Mouse (Mus musculus) cerebellum, postnatal 36 days (tissue): ENCODE data around the gene Atp8a1.

Source experiments
- DNase-seq, 2 experiments: peaks; one replicate each; pipeline ENCODE4 v3.0.0; 2021 to 2022; ENCODE audit warnings: mixed read lengths in 2 of 2

Gene Atp8a1

DNA sequence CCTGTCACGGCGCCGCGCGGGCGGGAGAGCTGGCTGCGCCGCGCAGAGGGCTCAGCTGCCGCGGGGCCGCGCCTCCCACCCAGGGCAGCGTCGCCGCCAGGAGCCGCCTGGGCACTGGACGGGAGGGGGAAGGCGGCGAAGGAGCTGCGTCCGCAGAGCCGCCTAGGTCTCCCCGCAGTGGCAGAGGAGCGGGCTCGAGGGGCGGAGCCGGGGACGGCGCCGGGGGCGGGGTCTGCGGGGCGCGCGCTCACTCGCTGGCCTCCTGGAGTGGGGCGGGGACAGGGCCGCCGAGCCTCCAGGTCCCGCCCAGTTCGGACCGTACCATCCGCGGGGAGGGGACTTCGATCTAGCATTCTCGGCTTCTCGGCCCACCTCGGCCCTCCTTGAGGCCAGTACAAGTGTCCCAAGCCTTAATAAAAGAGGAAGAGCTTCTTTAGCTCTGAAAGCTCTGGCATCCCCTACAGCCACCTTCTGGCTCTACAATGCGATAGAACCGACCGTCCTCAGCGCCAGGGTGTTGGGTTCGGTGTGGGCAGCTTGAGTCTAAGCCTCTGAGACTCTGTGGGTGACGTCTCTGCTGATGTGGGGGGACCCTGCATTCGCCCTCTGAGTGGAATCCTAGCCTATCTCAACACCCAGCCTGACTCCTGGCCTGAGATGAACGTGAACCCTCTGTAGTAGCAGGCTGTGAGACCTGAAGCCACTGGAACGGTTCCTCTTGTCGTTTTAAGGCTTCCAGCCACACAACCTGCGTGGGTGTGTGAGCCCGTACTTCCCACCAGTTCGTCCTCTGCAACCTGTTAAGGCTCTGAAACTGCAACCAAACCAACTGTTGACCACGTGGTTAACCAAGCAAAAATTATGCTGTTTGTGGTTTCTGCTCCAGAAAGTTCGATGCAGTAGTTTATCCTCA, at the start of gene Atp8a1:
Atp8a1 (minus strand) TSS at position 182 of the 913 bp plus-strand sequence.
- peak; percentile 99 to 100 for DNase-seq

DNA sequence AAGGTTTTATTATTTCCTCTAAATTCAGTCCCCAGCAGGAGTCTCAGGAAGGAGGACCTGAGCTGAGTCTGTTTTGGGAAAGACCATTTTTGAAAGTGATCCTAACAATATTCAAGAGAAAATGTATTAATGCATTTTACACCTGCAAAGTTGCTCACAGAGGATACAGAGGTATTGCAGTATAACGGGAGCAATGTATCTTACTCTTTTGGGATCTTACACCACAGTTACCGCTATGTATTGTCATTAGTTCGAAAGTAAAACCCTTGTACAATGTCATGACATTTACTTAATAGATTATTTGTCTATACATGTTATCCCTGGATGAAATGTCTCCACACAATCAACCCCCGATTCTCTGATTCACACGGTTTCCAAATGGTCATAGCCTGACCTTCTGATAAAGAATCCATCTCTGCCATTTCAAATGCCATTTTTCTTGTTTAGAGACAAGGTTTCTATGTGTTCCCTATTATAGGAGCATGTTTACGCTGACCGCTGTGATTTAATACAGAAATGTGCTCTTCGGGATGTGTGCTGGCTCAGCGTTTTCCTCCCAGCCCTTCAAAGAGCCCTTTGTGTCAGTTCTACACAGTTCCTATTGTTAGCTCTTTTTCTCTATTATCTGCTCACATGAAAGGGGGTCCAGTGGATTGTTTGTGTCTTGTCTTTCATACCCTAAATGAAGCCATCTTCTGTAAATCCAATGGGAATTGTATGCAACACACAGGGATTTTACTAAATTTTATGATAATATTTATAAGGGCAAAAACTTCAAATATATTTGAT, 37.4 kb upstream of the Atp8a1 start:
- DNase-seq = no peak

DNA sequence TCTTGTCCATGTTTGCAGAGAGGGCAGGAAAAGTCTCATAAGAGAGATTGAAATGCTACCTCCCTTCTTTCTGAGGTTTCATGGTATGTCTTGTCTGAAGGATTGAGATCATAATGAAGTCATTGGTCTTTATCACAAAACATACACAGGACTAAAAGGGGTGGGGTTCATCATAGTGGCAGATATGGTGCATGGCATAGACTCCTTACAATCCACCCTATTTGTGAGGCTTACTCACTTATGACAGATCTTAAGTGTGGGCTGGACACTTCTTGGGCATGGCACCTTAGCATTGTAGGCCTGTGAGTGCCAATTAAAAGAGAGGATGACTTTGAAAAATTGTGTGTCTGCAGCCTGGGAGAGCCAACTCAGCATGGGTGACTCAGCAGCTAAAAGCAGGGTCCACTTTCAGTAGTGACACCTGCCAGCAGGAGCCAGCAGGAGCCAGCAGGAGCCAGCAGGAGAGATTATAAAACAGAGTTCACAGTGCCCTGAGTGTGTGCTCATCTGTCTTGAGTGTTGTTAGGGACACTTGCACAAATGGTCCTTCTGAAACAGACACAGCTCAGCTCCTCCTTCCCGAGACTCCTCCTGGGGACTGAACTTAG, 36.4 kb upstream of the Atp8a1 start:
- DNase-seq = no peak

DNA sequence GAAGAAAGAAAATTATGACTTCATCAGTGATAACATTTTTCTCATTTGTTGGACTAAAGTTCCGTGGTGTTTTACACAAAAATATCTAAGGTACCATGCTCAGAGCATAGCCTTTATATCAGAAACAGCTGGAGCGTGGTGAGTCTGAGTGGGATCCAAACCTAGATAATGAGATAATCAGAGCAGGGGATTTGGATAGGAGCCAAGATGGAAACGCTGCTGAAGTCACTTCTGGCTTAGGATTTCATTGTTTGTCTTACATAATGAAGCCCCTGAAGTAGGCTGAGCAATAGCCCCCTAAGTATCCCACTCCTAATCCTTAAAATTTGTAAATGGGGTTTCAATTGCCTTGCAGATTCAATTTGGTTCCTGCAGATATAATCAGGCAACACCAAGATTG, 24.2 kb upstream of the Atp8a1 start:
- no peak for DNase-seq

GRCm38 (mm10) chr5:67866221-67866620, 19.0 kb upstream of the Atp8a1 start:
- DNase-seq = no peak

GRCm38 (mm10) chr5:67865670-67866069, 18.4 kb upstream of the Atp8a1 start:
- DNase-seq = no peak

- no peak for DNase-seq
These were observed 17.4 kb upstream of the Atp8a1 start for GRCm38 (mm10) chr5:67864508-67865060.

- no peak for DNase-seq
These were observed 16.7 kb upstream of the Atp8a1 start for GRCm38 (mm10) chr5:67863950-67864391.

DNA sequence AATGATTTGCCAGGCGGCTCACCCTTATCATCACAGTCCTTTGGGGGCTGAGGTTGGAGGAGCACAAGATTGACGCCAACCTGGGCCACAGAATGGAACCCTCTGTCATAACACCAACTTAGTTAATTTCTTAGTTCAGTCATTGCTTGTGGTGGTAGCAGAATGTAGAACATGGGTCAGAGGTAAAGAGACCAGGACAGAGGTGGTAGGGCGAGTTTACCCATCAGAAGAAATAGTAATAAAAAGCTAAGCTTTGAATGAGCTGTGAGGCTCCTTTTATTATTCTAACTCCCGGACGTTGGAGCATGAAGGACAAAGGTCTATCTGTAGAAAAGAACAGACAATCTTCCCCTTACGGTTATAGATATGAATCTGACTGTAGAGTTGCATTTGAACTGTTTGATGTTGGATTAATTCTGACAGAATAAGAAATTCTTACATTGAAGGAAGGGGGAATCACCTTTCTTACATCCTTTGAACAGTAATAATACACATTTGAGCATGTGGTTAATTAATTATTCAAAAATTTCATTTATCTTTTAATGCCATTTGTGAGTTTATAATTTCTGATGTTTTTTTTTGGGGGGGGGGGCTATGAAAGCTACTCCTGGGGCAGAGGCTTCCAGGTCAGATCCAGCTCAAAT, 7.9 kb upstream of the Atp8a1 start:
- no peak for DNase-seq

- no peak for DNase-seq
These were observed 5.6 kb upstream of the Atp8a1 start for GRCm38 (mm10) chr5:67852860-67853259.

DNA sequence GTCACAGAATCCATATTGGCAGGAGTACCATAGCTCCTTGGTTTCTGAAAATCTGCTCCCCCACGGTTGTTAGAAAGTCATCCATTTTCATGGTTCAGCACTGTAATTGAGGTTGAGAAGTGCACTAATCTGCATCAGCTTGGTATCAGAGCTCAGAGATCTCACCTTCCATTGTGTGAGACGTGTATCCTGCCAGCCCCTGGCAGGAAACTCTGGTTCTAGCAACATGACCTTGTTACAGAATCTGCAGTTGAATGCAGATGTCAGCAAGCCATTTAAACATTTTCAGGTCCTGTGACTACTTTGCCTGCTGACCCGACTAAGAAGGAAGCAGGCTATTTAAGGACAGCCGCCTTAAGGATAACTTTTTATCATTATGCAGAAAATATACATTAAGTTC, 2.2 kb upstream of the Atp8a1 start:
- DNase-seq = no peak

- DNase-seq = no peak
These were observed 1.3 kb upstream of the Atp8a1 start for GRCm38 (mm10) chr5:67848511-67849014.

DNA sequence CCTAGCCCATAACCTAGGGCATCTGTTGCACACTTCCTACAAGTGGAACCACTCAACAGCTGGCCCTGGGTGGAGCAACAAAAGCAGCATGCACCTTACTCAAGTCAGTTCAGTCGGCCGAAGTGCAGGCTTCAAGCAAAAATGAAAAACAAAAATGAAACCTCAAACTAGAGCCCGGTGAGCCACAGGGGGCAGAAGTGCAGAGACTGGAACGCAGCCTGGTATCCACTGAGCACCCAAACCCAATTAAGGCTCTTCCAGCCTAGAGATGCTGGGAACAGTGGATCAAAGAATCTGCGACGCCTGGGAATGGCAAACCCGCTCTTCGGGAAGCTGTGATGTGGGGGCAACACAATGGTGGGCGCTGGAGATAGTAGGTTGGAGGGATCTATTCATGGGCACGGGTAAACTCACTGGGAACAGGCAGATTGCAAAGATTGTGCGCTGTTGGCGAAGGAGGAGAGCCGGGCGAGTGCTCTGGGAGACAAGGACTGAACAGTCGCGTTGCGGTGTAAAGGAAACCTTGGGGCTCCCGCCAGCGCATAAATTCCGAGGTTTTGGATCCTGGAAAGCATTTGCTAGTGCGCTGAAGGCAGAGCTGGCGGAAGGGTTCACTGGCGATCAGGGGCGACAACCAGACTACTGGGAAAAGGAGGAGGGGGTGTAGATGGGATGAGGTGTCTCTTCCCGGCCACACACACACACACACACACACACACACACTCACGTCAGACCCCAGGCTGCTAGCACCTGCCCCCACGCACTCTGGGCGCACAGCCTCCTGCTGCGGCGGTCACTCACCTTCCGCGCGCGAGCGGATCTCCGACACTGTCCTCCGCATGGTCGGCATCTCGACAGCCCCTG, 641 bp downstream of the Atp8a1 start:
- peak; percentile 48 to 62 for DNase-seq

DNA sequence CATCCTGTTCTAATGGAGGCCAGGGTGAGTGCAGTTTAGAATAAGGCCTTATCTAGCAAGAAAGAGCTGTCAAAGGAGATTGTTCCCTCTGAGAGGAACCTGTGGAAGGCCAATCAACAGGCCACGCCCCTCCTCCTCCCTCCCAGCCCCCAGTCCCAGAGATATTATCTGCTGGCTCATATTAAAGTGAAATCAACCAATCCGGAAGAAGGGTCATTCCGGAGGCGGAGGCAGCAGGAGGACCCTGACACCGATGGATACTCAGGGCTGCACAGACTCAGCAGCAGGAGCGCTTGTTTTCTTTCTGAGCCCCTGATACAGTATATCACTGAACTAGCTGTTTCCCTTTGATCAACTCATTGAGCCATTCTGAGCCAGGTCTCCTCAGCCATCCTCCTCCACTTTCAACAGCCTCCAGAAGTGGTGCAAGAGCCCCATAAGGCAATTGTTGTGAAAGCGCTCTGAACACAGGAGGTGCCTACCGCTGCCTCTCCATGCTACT, 2.0 kb downstream of the Atp8a1 start:
- DNase-seq = peak in 1 of 2 experiments; percentile 32

- DNase-seq = peak in 1 of 2 experiments; percentile 29
These were observed 3.2 kb downstream of the Atp8a1 start for GRCm38 (mm10) chr5:67844070-67844469.

- DNase-seq = no peak
These were observed 4.9 kb downstream of the Atp8a1 start for GRCm38 (mm10) chr5:67842306-67842705.

DNA sequence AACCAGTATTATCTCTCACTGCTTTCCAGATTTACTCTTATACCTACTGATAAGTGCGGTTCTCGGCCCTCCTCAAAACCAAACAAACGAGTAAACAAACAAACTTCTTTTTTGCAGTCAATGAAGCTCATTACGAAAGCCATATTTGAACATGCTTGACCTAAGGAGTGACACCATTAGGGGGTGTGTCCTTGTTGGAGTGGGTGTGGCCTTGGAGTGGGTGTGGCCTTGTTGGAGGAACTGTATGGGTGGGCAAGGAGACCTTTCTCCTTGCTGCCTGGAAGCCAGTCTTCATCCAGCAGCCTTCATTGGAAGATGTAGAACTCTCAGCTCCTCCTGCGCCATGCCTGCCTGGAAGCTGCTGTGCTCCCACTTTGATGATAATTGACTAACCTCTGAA, 13.4 kb downstream of the Atp8a1 start:
- no peak for DNase-seq

- DNase-seq = no peak
These were observed 15.7 kb downstream of the Atp8a1 start for GRCm38 (mm10) chr5:67831293-67832147.

DNA sequence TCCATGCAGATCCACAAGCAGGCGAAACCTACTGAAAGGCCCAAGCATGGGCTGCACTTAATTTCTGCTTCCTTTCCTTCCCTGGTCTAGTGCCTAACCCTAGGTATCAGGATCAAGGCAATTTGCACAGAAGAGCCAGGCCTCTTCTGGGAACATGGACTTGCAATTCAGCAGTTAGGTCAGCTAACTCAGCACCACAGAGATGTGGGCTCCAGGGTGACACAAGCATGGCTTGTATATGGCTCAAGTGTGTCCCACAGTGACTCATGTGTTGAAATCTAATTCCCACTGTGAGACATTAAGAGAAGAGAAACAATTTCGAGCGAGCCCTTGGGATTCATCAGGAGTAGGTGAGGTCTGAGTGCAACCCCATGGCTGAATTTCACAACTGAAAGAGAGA, 18.9 kb downstream of the Atp8a1 start:
- no peak for DNase-seq

DNA sequence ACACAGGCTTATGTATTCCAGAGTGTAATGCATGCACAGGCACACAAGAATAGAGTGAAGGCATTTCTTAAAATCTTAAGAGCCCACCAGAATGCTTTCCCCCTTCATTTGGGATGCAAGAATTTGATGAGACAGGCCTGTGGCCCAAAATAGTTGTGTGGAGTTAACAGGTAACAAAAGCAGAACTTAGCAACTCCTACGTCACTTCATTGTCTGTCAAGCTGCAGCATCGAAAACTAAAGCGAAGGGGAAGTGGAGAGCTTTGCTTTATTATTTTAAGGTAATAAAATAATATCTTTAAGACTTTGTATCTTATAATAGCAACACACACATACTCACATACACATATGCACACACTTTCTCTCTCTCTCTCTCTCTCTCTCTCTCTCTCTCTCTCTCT, 20.3 kb downstream of the Atp8a1 start:
- DNase-seq = no peak
